9 mouse cellular contexts compared by ENCODE assay signal in genomic region chr4:150404583-150404982, GRCm38 (mm10).
DNase-seq lines count a peak whose midpoint lies in the region; ATAC-seq and TF ChIP-seq lines count a peak whose summit lies in the region.
"Had no signal": no experiment of that assay in that cellular context is flagged by ENCODE, and none has a peak within 500 bp of the region (broad histone marks: within the 10 kb centered on the region; RNA-seq: fewer than 3 reads in every experiment).

No protein-coding gene starts in this region.

- peaks cover 49% of the 10 kb centered on the region for H3K4me1 ChIP-seq in liver, adult 2 months (ENCODE audit: control insufficient read depth, insufficient read depth, low read length)
- peaks cover 86% of the 10 kb centered on the region for H3K4me1 ChIP-seq in liver, embryonic 12.5 days
- peaks cover 63% of the 10 kb centered on the region for H3K4me1 ChIP-seq in heart, embryonic 15.5 days (replicated peaks)
- H3K4me1 ChIP-seq in midbrain, embryonic 13.5 days (replicated peaks) = peaks cover 63% of the 10 kb centered on the region

- no peak overlapping the region; the same call in 1 of the 2 replicates for H3K27ac ChIP-seq in liver, adult 2 months (replicated peaks; ENCODE audit: insufficient read depth, low read depth, low read length)
- H3K27ac ChIP-seq in liver, embryonic 12.5 days = no peak overlapping the region
- H3K27ac ChIP-seq in heart, embryonic 15.5 days = peak overlapping the region; percentile 26
- peak overlapping the region; percentile 75 for H3K27ac ChIP-seq in midbrain, embryonic 13.5 days

- no peak for TF ChIP-seq POLR2A in liver, adult 2 months (IDR thresholded peaks at IDR 0.05; ENCODE audit: extremely low read depth, insufficient read depth, low read length)

- no peak for TF ChIP-seq CTCF in liver, adult 2 months (IDR thresholded peaks at IDR 0.05; ENCODE audit: low read depth, low read length)

- no peaks in the 10 kb centered on the region for H3K36me3 ChIP-seq in liver, adult 2 months (ENCODE audit: control insufficient read depth, insufficient read depth, low read length)
- peaks cover 23% of the 10 kb centered on the region for H3K36me3 ChIP-seq in liver, embryonic 12.5 days
- H3K36me3 ChIP-seq in heart, embryonic 15.5 days = peaks cover 3% of the 10 kb centered on the region; the same call in 1 of the 2 replicates
- H3K36me3 ChIP-seq in midbrain, embryonic 13.5 days = peaks cover 22% of the 10 kb centered on the region

- H3K4me3 ChIP-seq in liver, adult 2 months (ENCODE audit: insufficient read depth, low read depth, low read length) = no peak overlapping the region
- H3K4me3 ChIP-seq in liver, embryonic 12.5 days = no peak overlapping the region
- no peak overlapping the region for H3K4me3 ChIP-seq in heart, embryonic 15.5 days
- no peak overlapping the region for H3K4me3 ChIP-seq in midbrain, embryonic 13.5 days (replicated peaks)

- H3K9me3 ChIP-seq in liver, embryonic 12.5 days (replicated peaks) = no peaks in the 10 kb centered on the region
- H3K9me3 ChIP-seq in heart, embryonic 15.5 days (replicated peaks) = no peaks in the 10 kb centered on the region
- no peaks in the 10 kb centered on the region for H3K9me3 ChIP-seq in midbrain, embryonic 13.5 days

- no peak overlapping the region for H3K9ac ChIP-seq in liver, adult 2 months (ENCODE audit: low read depth, low read length)
- H3K9ac ChIP-seq in liver, embryonic 12.5 days = no peak overlapping the region
- no peak overlapping the region for H3K9ac ChIP-seq in heart, embryonic 15.5 days
- H3K9ac ChIP-seq in midbrain, embryonic 13.5 days (replicated peaks) = no peak overlapping the region

- peaks cover 30% of the 10 kb centered on the region; the same call in 1 of the 2 replicates for H3K79me2 ChIP-seq in liver, adult 2 months (ENCODE audit: control insufficient read depth, insufficient read depth, low read length)

- WGBS in liver, adult 2 months = 11% methylated on average over 6 of the region's 6 CpGs
- WGBS in liver, embryonic 12.5 days (ENCODE audit: insufficient replicate concordance) = 37% methylated on average over 6 of the region's 6 CpGs
- WGBS in heart, embryonic 15.5 days = 35% methylated on average over 6 of the region's 6 CpGs
- 36% methylated on average over 6 of the region's 6 CpGs for WGBS in midbrain, embryonic 13.5 days

- no peak for ATAC-seq in liver, embryonic 12.5 days
- ATAC-seq in heart, embryonic 15.5 days (replicated peaks; ENCODE audit: insufficient number of reproducible peaks, insufficient read depth, low FRiP score, low read depth) = no peak
- 0 out of 2 replicates have a peak, but pooled peaks have one; percentile 34 for ATAC-seq in midbrain, embryonic 13.5 days
- no peak for ATAC-seq in activated CD4-positive, CD25-positive, alpha-beta regulatory T cell, adult 4 months

- no peaks in the 10 kb centered on the region for H3K27me3 ChIP-seq in liver, adult 2 months (ENCODE audit: control insufficient read depth, insufficient read depth, low read length)
- no peaks in the 10 kb centered on the region for H3K27me3 ChIP-seq in liver, embryonic 12.5 days (replicated peaks)
- no peaks in the 10 kb centered on the region for H3K27me3 ChIP-seq in heart, embryonic 15.5 days
- H3K27me3 ChIP-seq in midbrain, embryonic 13.5 days = no peaks in the 10 kb centered on the region

- no peak overlapping the region for H3K4me2 ChIP-seq in liver, embryonic 12.5 days
- no peak overlapping the region for H3K4me2 ChIP-seq in heart, embryonic 15.5 days
- H3K4me2 ChIP-seq in midbrain, embryonic 13.5 days (replicated peaks) = no peak overlapping the region

- peak; percentile 87 for DNase-seq in liver, adult 2 months (ENCODE audit: extremely low read depth, low read depth, low spot score)
- peak; percentile 71 for DNase-seq in cerebellum, adult 9-11 months
- no peak for DNase-seq in embryo, embryonic 9.5 days (ENCODE audit: extremely low spot score)
- no peak for DNase-seq in c-Kit-positive CD71-positive TER-119-positive erythroid progenitor cells, embryonic 14.5 days (ENCODE audit: low spot score)
- DNase-seq: kidney, adult 8-10 months had no signal

Comparison
In these comparisons a context has a peak if more than half of its experiments do, and no peak if none do; other contexts are left out.
1. DNase-seq: peak in liver, adult 2 months (single experiment) and cerebellum, adult 9-11 months (single experiment); none in embryo, embryonic 9.5 days (single experiment) and c-Kit-positive CD71-positive TER-119-positive erythroid progenitor cells, embryonic 14.5 days (single experiment).
2. H3K27ac ChIP-seq: peak in heart, embryonic 15.5 days (single experiment) and midbrain, embryonic 13.5 days (single experiment); none in liver, adult 2 months (single experiment) and liver, embryonic 12.5 days (single experiment).